Mouse (Mus musculus) v-Abl transformed pro-B cells (cell line): ENCODE results near the gene Serpinb3a.
"Not testable (repeated sequence)": the region's sequence is repeated elsewhere in the genome, so short reads cannot be mapped to it uniquely, and the experiment has no call there.

Experiments used
- in situ Hi-C, 2 experiments: fragments of 400-800 bp; cut with MboI; formaldehyde crosslinking; loops; one replicate each; pipeline ENCODE4 v1.15.1; 2025; ENCODE audit not compliant: unreplicated experiment in 2 of 2

The Serpinb3a gene

DNA sequence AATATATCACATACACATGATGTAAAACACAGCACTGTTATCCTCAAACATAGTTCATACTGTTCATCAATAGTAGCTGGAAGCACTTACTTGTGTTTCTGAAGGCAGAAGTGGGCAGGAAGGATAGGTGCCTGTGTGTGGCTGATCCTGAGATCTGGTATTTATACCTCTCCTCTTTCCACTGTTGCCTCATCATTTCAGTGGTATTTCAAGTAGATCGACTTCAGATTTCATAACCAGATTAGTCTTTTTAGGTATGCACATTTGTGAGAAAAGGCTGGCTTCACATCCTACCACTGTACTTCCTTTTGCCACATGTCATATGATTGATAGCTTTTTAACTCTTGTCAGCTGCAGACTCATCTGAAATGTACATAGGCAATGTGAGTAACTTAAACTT is at the start of gene Serpinb3a:
Gene Serpinb3a (minus strand): TSS at position 101 of the 400 bp plus-strand sequence.
- in situ Hi-C loops = no loop called here

DNA sequence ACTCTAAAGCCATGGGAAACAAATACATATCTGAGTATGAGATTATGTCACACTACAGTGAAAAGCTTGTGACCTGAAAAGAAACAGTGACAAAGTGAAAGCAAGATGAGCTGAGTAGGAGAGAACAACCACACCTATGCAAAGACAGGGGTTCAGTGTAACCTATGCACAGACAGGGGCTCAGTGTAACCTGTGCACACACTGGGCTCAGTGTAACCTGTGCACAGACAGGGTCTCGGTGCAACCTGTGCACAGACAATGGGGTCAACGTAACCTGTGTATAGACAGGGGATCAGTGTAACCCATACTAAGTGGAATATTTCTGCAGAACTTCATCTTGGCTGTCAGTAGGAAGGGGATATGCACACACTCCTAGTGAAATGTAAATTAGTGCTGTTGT is 46.3 kb upstream of the Serpinb3a start:
- in situ Hi-C loops = no loop called here

DNA sequence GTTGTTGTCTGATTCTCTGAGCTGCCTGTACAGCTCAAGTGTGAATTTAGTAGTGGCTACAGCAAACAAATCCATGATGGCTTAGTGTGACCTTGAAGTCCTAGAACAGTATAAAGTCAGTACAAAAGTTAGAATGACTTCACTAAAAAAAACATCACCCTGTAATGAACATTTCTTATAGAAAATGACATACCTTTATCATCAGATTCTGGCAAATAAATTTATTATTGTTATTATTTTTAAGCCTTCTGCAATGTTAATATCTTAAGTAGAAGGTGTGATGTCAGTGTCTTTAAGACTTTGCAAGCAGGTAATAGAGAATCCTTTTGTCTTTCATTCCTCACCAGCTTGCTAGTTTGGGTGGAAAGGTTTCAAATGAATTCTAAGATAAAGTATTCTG is 31.3 kb upstream of the Serpinb3a start, which contains the start of gene Serpinb3d:
Gene Serpinb3d (minus strand): TSS at position 101 of the 400 bp plus-strand sequence.
- in situ Hi-C loops = no loop called here

DNA sequence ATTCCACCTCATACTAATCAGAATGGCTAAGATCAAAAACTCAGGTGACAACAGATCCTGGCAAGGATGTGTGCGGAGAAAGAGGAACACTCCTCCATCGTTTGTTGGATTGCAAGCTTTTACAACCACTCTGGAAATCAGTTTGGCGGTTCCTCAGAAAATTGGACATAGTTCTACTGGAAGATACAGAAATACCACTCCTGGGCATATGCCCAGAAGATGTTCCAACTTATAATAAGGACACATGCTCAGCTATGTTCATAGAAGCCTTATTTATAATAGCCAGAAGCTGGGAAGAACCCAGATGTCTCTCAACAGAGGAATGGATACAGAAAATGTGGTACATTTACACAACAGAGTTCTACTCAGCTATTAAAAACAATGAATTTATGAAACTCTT is 17.9 kb downstream of the Serpinb3a start:
- in situ Hi-C loops = not testable (repeated sequence)

DNA sequence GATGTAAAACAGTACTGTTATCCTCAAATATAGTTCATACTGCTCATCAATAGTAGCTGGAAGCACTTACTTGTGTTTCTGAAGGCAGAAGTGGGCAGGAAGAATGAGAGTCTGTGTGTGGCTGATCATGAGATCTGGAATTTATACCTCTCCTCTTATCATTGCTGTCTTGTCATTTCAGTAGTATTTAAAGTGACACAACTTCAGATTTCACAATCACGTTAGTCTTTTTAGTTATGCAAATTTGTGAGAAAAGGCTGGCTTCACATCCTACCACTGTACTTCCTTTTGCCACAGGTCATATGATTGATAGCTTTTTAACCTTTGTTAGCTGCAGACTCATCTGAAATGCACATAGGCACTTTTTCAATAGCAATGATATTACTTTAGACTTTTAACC is 26.2 kb downstream of the Serpinb3a start:
- in situ Hi-C loops = no loop called here

DNA sequence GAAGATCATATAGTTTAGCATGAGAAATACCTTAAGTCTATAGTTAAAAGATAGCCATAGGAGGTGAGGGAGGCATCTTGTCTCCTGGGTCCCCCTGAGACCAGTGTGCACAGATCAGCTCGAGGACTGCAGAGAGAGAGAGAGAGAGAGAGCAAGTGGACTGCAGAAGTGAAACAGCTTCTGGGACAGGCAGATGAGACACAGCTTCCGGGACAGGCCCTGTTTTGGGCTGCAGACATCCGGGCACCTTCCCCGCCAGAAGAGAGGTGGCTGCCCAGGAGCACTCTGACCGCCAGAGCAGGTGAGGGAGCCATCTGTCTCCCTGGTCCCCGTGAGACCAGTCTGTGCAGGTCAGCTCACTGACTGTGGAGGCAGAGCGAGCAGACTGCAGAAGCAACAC is 36.9 kb downstream of the Serpinb3a start:
- in situ Hi-C loops = loop anchor here in 1 of 2 experiments (25.0 kb wide), 1 partner anchor 472 kb away; no protein-coding TSS in a partner anchor

DNA sequence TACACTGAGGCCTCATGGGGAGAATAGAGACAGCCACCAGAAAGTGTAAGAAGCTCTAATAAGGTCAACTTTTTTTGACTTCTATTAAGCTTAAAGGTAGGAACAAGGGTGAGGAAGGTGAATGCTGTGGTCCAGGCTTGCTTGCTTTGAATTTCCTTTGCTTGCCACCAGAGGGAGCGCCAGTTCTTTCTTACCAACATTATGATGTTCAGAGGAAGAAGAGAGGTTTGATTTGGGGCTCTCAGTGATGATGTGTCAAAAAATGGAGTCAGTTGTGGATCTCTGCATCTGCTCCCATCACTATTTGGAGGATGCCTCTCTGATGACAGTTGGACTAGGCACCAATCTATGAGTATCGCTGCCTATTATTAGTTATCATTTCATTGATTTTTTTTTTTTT is 37.6 kb downstream of the Serpinb3a start:
- in situ Hi-C loops = loop anchor here in 1 of 2 experiments (25.0 kb wide), 1 partner anchor 473 kb away; no protein-coding TSS in a partner anchor

DNA sequence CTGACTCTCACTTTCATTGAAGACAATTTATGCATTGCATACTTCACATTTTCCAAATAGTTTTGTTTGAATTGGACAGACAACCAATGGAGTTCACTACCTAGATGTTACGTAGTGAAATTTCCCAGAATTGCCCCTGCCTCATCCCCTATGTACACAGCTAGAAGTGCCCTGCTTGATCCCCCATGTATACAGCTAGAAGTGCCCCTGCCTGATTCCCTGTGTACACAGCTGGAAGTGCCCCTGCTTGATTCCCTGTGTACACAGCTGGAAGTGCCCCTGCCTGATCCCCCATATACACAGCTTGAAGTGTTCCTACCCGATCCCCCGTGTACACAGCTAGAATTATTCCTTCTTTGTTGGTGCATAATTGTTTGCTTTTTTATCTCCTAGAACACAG is 45.8 kb downstream of the Serpinb3a start:
- in situ Hi-C loops = loop anchor here in 1 of 2 experiments (25.0 kb wide), 1 partner anchor 481 kb away; no protein-coding TSS in a partner anchor

DNA sequence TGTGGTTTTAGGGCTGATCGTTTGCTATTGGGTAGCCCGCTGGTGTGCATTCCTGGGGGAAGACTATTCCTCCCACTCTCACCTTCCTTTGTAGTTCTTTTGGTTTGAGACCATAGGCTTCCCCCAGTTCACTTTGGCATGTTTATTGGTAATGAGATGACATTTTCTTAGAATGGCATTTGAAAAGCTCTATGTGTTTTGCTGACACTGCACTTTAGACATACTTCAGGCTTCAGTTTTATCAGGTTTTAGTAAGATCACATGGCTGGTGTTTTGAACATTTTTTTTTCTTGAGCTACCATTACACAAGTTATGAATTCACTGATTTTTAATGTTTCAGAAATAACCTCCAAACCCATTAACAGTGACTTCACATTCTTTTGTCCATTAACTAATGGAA is 50.3 kb downstream of the Serpinb3a start:
- in situ Hi-C loops = loop anchor here in 1 of 2 experiments (25.0 kb wide), 1 partner anchor 486 kb away; no protein-coding TSS in a partner anchor

DNA sequence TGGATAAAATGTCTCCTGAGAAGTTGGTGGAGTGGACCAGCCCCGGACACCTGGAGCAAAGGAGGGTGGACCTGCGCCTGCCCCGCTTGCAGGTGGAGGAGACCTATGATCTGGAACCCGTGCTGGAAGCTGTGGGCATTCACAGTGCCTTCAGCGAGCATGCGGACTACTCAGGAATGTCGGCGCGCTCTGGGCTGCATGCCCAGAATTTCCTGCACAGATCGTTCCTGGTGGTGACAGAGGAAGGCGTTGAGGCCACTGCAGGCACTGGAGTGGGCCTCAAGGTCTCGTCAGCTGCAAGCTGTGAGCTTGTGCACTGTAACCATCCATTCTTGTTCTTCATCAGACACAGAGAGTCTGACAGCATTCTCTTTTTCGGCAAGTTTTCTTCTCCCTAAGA is 51.7 kb downstream of the Serpinb3a start:
- in situ Hi-C loops = loop anchor here in 1 of 2 experiments (25.0 kb wide), 1 partner anchor 487 kb away; no protein-coding TSS in a partner anchor
